Mouse (Mus musculus): ENCODE data around the gene Elmo1.

Elmo1 gene

GRCm38 (mm10) chr13:20335051-20335888, 244.9 kb downstream of the Elmo1 start:
- no peak for DNase-seq

- no peak for DNase-seq
Measured at GRCm38 (mm10) chr13:20335889-20336497, 245.6 kb downstream of the Elmo1 start.

GRCm38 (mm10) chr13:20342881-20343280, 252.5 kb downstream of the Elmo1 start:
- DNase-seq, result no peak

GRCm38 (mm10) chr13:20349754-20350153, 259.4 kb downstream of the Elmo1 start:
- DNase-seq, result no peak

- no peak for DNase-seq
Measured at GRCm38 (mm10) chr13:20352631-20353030, 262.2 kb downstream of the Elmo1 start.

GRCm38 (mm10) chr13:20353862-20354603, 263.6 kb downstream of the Elmo1 start:
- peak; percentile 26 to 28 for DNase-seq

GRCm38 (mm10) chr13:20354604-20354999, 264.2 kb downstream of the Elmo1 start:
- peak; percentile 57 to 62 for DNase-seq

GRCm38 (mm10) chr13:20362541-20362940, 272.1 kb downstream of the Elmo1 start:
- DNase-seq, result no peak

- no peak for DNase-seq
Measured at GRCm38 (mm10) chr13:20365828-20366593, 275.6 kb downstream of the Elmo1 start.

GRCm38 (mm10) chr13:20370036-20370802, 279.8 kb downstream of the Elmo1 start:
- DNase-seq, result no peak

- no peak for DNase-seq
Measured at GRCm38 (mm10) chr13:20371501-20371900, 281.1 kb downstream of the Elmo1 start.

GRCm38 (mm10) chr13:20372335-20372734, 281.9 kb downstream of the Elmo1 start:
- DNase-seq, result no peak

- no peak for DNase-seq
Measured at GRCm38 (mm10) chr13:20378869-20379268, 288.5 kb downstream of the Elmo1 start.

GRCm38 (mm10) chr13:20383875-20384274, 293.5 kb downstream of the Elmo1 start:
- DNase-seq, result no peak

- no peak for DNase-seq
Measured at GRCm38 (mm10) chr13:20384846-20385245, 294.4 kb downstream of the Elmo1 start.

GRCm38 (mm10) chr13:20385423-20385822, 295.0 kb downstream of the Elmo1 start:
- no peak for DNase-seq

GRCm38 (mm10) chr13:20386462-20387141, 296.2 kb downstream of the Elmo1 start:
- peak in 1 of 2 experiments; percentile 9 for DNase-seq

- no peak for DNase-seq
Measured at GRCm38 (mm10) chr13:20392824-20393598, 302.6 kb downstream of the Elmo1 start.

GRCm38 (mm10) chr13:20397744-20398143, 307.3 kb downstream of the Elmo1 start:
- no peak for DNase-seq

- DNase-seq, result no peak
Measured at GRCm38 (mm10) chr13:20398311-20398710, 307.9 kb downstream of the Elmo1 start.
